Mouse (Mus musculus): Measurements from ENCODE around the gene Sh3d21.

GRCm38 (mm10) chr4:126163685-126164084 lies 394 bp upstream of the Sh3d21 start:
- TF ChIP-seq CTCF (IDR thresholded peaks at IDR 0.05) (no peak), EP300 (IDR thresholded peaks at IDR 0.05) (no peak)

Measured in lung, postnatal 0 days (tissue).